Mouse (Mus musculus) brain, embryonic 14.5 days (tissue): ENCODE results near the gene Sec61a2. TPM values are rescaled to one million over a fixed set of nuclear protein-coding genes. Genes with fewer than 3 reads are reported as not detected.
A peak's percentile ranks its signal among the peaks of the same experiment; 100 is the strongest.

Experiments used
- DNase-seq: peaks from one replicate; pipeline ENCODE4 v3.0.0-alpha.2; 2011; ENCODE audit warnings: low read depth
- CTCF ChIP-seq: fragments of 200-500 bp; IDR thresholded peaks from 2 replicates; pipeline ENCODE4 v1.5.1; 2012; ENCODE audit warnings: inconsistent platforms, mild to moderate bottlenecking, moderate library complexity, borderline replicate concordance; ENCODE audit not compliant: insufficient read depth, insufficient read length; ENCODE audit errors: extremely low read depth
- POLR2A ChIP-seq: fragments of 200-500 bp; IDR thresholded peaks from 2 replicates; pipeline ENCODE4 v1.6.1; 2012; ENCODE audit warnings: mild to moderate bottlenecking, inconsistent platforms, borderline replicate concordance; ENCODE audit not compliant: poor library complexity, insufficient read depth, insufficient read length, severe bottlenecking; ENCODE audit errors: extremely low read depth
- polyA plus RNA-seq: library from polyadenylated mRNA; depleted of rRNA; stranded (reverse); fragments of >200 nt; gene quantifications from 2 replicates; pipeline ENCODE4 v1.2.3, GENCODE M21; 2012; rRNA removed

Gene Sec61a2
- polyA plus RNA-seq, 1 experiment, result 156 TPM

- DNase-seq, result no peak
- TF ChIP-seq POLR2A, result no peak
These were observed 43.4 kb downstream of the Sec61a2 start for GRCm38 (mm10) chr2:5851866-5852265.

GRCm38 (mm10) chr2:5851116-5851515 lies 44.1 kb downstream of the Sec61a2 start:
- TF ChIP-seq POLR2A, result no peak
- TF ChIP-seq CTCF, result no peak
- no peak for DNase-seq

- DNase-seq, result peak; percentile 14
- no peak for TF ChIP-seq POLR2A
- TF ChIP-seq CTCF, result no peak
These were observed 49.4 kb downstream of the Sec61a2 start for GRCm38 (mm10) chr2:5845826-5846225.

- DNase-seq, result peak; percentile 99
- TF ChIP-seq POLR2A (peak; percentile 52; the same call in 1 of the 2 replicates), CTCF (peak; percentile 89)
These were observed 50.2 kb downstream of the Sec61a2 start, which contains the start of the genes Nudt5 and Cdc123 for GRCm38 (mm10) chr2:5844873-5845631. TSS of gene Nudt5 (plus strand) at chr2:5845019. TSS of gene Cdc123 (minus strand) at chr2:5845164.

GRCm38 (mm10) chr2:5844181-5844872 lies 50.9 kb downstream of the Sec61a2 start:
- no peak for TF ChIP-seq POLR2A
- TF ChIP-seq CTCF, result no peak
- DNase-seq, result no peak

DNA sequence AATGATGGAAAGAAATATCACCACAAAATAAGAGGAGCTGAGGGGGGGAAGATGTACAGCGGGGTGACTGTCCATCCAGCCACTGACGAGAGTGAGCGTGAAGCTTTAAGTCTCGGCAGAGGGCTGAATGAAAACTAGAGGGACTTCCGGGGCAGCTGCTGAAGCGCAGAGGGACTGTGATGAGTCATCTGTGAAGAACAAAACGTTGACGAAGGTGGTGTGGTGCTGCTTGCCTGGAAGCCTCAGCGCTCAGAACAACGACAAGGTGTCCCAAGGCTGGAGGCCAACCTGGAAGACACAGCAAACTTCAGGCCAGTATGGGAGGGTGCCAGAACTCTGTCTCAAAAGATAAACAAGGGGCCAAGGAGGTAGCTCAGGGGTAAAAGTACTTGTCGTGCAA lies 54.4 kb downstream of the Sec61a2 start:
- TF ChIP-seq CTCF (no peak), POLR2A (no peak)
- no peak for DNase-seq

DNA sequence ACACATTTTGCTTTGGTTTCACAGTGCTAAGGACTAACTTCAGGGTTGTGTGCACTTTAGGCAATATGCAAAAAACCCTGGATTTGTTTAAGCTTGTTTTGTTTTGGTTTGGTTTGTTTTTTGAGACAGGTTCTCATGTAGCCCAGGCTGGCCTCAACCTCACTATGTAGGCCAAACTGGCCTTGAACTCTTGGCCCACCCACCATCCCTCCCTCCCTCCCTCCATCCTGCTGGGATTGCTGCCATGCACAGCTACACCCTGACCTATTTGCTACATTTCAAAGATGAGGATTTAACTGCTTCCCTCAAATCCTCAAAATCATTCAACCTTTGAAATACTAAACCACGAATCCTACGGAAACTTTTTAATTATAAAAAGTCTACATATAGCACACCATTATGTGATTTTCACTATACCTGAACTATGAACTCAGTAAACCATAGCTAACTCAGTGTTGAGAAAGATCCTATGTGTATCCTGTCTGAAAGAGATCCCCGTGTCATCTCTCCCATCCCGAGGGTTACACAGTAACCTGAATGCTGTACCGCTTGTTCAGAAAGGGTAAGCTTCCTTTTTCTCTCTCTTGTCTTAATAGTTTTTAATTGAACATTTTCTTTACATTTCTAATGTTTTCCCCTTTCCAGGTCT lies 69.8 kb downstream of the Sec61a2 start:
- no peak for TF ChIP-seq POLR2A
- no peak for TF ChIP-seq CTCF
- no peak for DNase-seq

DNA sequence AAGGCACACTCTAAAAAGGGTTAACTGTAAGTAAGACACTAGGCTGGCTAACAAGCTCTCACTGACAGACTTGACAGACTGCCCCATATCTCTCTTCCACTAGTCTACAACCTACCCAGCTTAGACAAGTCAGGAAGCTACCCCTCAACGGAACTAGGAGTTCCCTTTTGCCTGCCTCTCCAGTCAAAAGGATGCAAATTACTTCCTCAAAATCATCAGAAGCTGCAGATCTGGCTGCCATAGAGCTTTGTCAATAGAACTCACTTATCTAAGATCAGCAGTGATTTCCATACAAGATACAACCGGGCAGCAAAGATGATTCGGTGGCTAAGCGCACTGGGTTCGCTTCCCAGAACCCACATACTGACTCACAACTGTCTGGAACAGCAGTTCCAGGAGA lies 70.5 kb downstream of the Sec61a2 start:
- DNase-seq, result no peak
- TF ChIP-seq POLR2A (no peak), CTCF (no peak)

- TF ChIP-seq CTCF, result peak; percentile 50; the same call in 1 of the 2 replicates
- no peak for TF ChIP-seq POLR2A
- peak; percentile 43 for DNase-seq
These were observed 71.0 kb downstream of the Sec61a2 start for GRCm38 (mm10) chr2:5824213-5824612.

GRCm38 (mm10) chr2:5822449-5822848 lies 72.8 kb downstream of the Sec61a2 start:
- no peak for DNase-seq
- TF ChIP-seq POLR2A (no peak), CTCF (no peak)

- DNase-seq, result no peak
- TF ChIP-seq CTCF (no peak), POLR2A (no peak)
These were observed 74.0 kb downstream of the Sec61a2 start for GRCm38 (mm10) chr2:5821264-5821663.

Other genes starting within 250 kb of the Sec61a2 start
- gene Camk1d, start 180.9 kb downstream of the Sec61a2 start, polyA plus RNA-seq, result 5.2 and 7.3 TPM in 2 replicates
- gene Nudt5, start 50.4 kb downstream of the Sec61a2 start, polyA plus RNA-seq, result 16.6 and 19.4 TPM in 2 replicates
- gene Cdc123, start 50.3 kb downstream of the Sec61a2 start, polyA plus RNA-seq, result 151 and 186 TPM in 2 replicates
- gene Gm13199, start 32.5 kb downstream of the Sec61a2 start, polyA plus RNA-seq, result 6.2 and 12.1 TPM in 2 replicates
- gene Dhtkd1, start 47.4 kb upstream of the Sec61a2 start, polyA plus RNA-seq, result 9.4 and 16.8 TPM in 2 replicates
- gene Upf2, start 56.0 kb upstream of the Sec61a2 start, polyA plus RNA-seq, result 8.9 and 16.6 TPM in 2 replicates
- gene Proser2, start 234.8 kb upstream of the Sec61a2 start, polyA plus RNA-seq, result 2.4 and 3.1 TPM in 2 replicates